Mouse (Mus musculus): ENCODE results near the gene Qrsl1.

- no peak for TF ChIP-seq CTCF (IDR thresholded peaks at IDR 0.05; ENCODE audit: low read depth)
- no peak for TF ChIP-seq EP300 (IDR thresholded peaks at IDR 0.05; ENCODE audit: low read depth)
These were observed 71.1 kb downstream of the Qrsl1 start for GRCm38 (mm10) chr10:43830251-43831018.
